Mouse (Mus musculus): ENCODE measurements around the gene 1700016D06Rik. TPM values are rescaled to one million over a fixed set of nuclear protein-coding genes. Genes with fewer than 3 reads are reported as not detected.

Gene 1700016D06Rik
- polyA plus RNA-seq (2012; rRNA removed), result not detected in 2 replicates

GRCm38 (mm10) chr8:11701033-11701362 is at the start of gene 1700016D06Rik:
Gene 1700016D06Rik, minus strand, starts transcription at chr8:11701063.

DNA sequence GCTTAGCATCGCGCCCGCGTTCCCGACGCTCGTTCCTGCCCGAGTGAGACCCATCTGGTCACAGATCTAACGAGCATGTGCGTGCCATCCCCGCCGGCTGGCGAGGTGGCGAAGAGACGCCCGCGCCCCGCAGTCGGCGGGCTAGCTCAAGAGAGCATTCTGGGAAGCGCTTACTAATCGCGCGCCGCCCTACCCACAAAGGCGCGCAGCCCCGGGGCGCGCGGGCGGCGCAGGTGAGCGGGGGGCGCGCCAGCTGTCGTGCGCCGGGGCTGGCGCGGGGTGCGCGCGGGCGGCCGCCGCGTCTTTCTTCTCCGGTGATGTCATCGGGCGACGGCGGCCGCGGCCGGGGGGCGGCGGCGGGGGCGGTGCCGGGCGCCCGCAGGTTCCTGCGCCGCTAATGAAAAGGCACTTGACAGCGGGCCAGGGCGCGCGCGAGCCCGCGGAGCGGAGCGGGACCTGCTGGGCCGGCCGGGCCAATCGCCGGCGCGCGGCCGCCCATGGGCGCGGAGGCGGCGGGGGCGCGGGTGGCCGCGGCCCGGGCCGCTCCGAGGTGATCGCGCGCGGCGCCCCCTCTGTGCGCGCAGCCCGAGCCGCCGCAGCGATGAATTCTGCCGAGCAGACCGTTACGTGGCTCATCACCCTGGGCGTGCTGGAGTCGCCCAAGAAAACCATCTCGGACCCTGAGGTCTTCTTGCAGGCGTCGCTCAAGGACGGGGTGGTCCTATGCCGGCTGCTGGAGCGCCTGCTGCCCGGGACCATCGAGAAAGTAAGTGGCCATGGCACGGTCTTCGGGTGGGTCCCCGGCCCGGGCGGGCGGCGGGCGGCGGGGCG is 27.0 kb upstream of the 1700016D06Rik start, which contains the start of gene Arhgef7:
Gene Arhgef7 (plus strand): TSS at position 71 of the 831 bp plus-strand sequence.

GRCm38 (mm10) chr8:11635611-11636081 is 65.2 kb downstream of the 1700016D06Rik start, which contains the start of gene Ankrd10:
Gene Ankrd10, minus strand, starts transcription at chr8:11635757.

Other genes with a start within 250 kb of the 1700016D06Rik start
- 0.86 and 1.2 TPM in 2 replicates for gene Rab20, start 222.4 kb downstream of the 1700016D06Rik start, polyA plus RNA-seq (2012; rRNA removed)
- 73.4 and 99.8 TPM in 2 replicates for gene Naxd, start 203.6 kb downstream of the 1700016D06Rik start, polyA plus RNA-seq (2012; rRNA removed)
- 32.9 and 37.7 TPM in 2 replicates for gene Cars2, start 150.3 kb downstream of the 1700016D06Rik start, polyA plus RNA-seq (2012; rRNA removed)
- gene Ing1, start 145.5 kb downstream of the 1700016D06Rik start, polyA plus RNA-seq (2012; rRNA removed), result 87.3 and 149 TPM in 2 replicates
- gene Ankrd10, start 65.3 kb downstream of the 1700016D06Rik start, polyA plus RNA-seq (2012; rRNA removed), result 136 and 181 TPM in 2 replicates
- 45.3 and 62.9 TPM in 2 replicates for gene Arhgef7, start 26.7 kb upstream of the 1700016D06Rik start, polyA plus RNA-seq (2012; rRNA removed)
- not detected in 2 replicates for gene Tex29, start 139.4 kb upstream of the 1700016D06Rik start, polyA plus RNA-seq (2012; rRNA removed)

Measured in central nervous system, embryonic 11.5 days (tissue).